ENCODE assay signal across 8 mouse cellular contexts in genomic region chr9:67048483-67049085, GRCm38 (mm10). TPM values are rescaled to one million over a fixed set of nuclear protein-coding genes. Genes with fewer than 3 reads are reported as not detected.
DNase-seq lines count a peak whose midpoint lies in the region; ATAC-seq and TF ChIP-seq lines count a peak whose summit lies in the region.

No protein-coding gene starts in this region.

- intact Hi-C loops in heart, adult 2 months (cut with DNase I), result loop anchor here (2.0 kb wide), 1 partner anchor 108 kb away; no protein-coding TSS in a partner anchor

- H3K9me3 ChIP-seq in ES-Bruce4 (replicated peaks; ENCODE audit: control insufficient read depth, insufficient read depth, low read length, poor library complexity, severe bottlenecking), result no peaks in the 10 kb centered on the region
- H3K9me3 ChIP-seq in heart, embryonic 14.5 days (ENCODE audit: control insufficient read depth, low read length), result no peaks in the 10 kb centered on the region
- H3K9me3 ChIP-seq in liver, embryonic 16.5 days (replicated peaks; ENCODE audit: control insufficient read depth, low read length), result no peaks in the 10 kb centered on the region

- no peak for ATAC-seq in heart, embryonic 14.5 days (ENCODE audit: insufficient number of reproducible peaks, insufficient read depth, low FRiP score, low read depth)
- no peak for ATAC-seq in liver, embryonic 16.5 days (ENCODE audit: low read depth)
- no peak for ATAC-seq in erythroid progenitor cell, adult 5-6 weeks (replicated peaks; ENCODE audit: low FRiP score, poor library complexity, severe bottlenecking)

- under 1% methylated on average over 26 of the region's 26 CpGs for WGBS in heart, adult 2 months
- WGBS in heart, embryonic 14.5 days, result under 1% methylated on average over 26 of the region's 26 CpGs
- WGBS in liver, embryonic 16.5 days (ENCODE audit: insufficient replicate concordance), result under 1% methylated on average over 26 of the region's 26 CpGs

- H3K27ac ChIP-seq in heart, adult 2 months, result peak overlapping the region; percentile 96
- H3K27ac ChIP-seq in ES-Bruce4 (ENCODE audit: insufficient read depth, low read length), result no peak overlapping the region
- H3K27ac ChIP-seq in heart, embryonic 14.5 days (replicated peaks in 1 of 2; ENCODE audit: control insufficient read depth in 1 of 2, insufficient read depth in 1 of 2, low read depth in 2 of 2, low read length in 2 of 2), result peak overlapping the region; percentile 94 to 99
- H3K27ac ChIP-seq in liver, embryonic 16.5 days (ENCODE audit: low read length), result no peak overlapping the region

- 0 out of 2 replicates have a peak, but pooled peaks cover 2% of the 10 kb centered on the region for H3K79me2 ChIP-seq in heart, adult 2 months (replicated peaks; ENCODE audit: control insufficient read depth, insufficient read depth, low read length)

- no peak for TF ChIP-seq EP300 in heart, adult 2 months (IDR thresholded peaks at IDR 0.05; ENCODE audit: insufficient read depth, low read depth, low read length)
- TF ChIP-seq EP300 in ES-Bruce4 (IDR thresholded peaks at IDR 0.05; ENCODE audit: insufficient read depth, low read depth, low read length), result no peak

- H3K4me3 ChIP-seq in heart, adult 2 months, result peak overlapping the region; percentile 86
- H3K4me3 ChIP-seq in ES-Bruce4 (ENCODE audit: low read depth, low read length), result peak overlapping the region; percentile 78
- peak overlapping the region; percentile 84 to 92 for H3K4me3 ChIP-seq in heart, embryonic 14.5 days (ENCODE audit: control insufficient read depth in 1 of 2, insufficient read depth in 1 of 2, low read depth in 1 of 2, low read length in 2 of 2)
- peak overlapping the region; percentile 50 for H3K4me3 ChIP-seq in liver, embryonic 16.5 days (ENCODE audit: low read depth, low read length)

- H3K9ac ChIP-seq in heart, adult 2 months (ENCODE audit: low read depth, low read length), result peak overlapping the region; percentile 97
- H3K9ac ChIP-seq in ES-Bruce4 (ENCODE audit: low read depth, poor library complexity, severe bottlenecking), result peak overlapping the region; percentile 61
- peak overlapping the region; percentile 99 for H3K9ac ChIP-seq in heart, embryonic 14.5 days (ENCODE audit: low read length)
- peak overlapping the region; percentile 29 for H3K9ac ChIP-seq in liver, embryonic 16.5 days (ENCODE audit: low read depth, low read length)

- no peaks in the 10 kb centered on the region for H3K4me1 ChIP-seq in heart, adult 2 months (ENCODE audit: control insufficient read depth, insufficient read depth, low read length)
- no peaks in the 10 kb centered on the region for H3K4me1 ChIP-seq in ES-Bruce4 (ENCODE audit: control insufficient read depth, insufficient read depth, low read length)
- H3K4me1 ChIP-seq in heart, embryonic 14.5 days (ENCODE audit: control insufficient read depth in 2 of 2, insufficient read depth in 2 of 2, low read length in 2 of 2), result peaks cover 4 to 16% of the 10 kb centered on the region in 2 experiments; a peak in 3 of 4 replicates
- H3K4me1 ChIP-seq in liver, embryonic 16.5 days (ENCODE audit: control insufficient read depth, low read depth, low read length), result peaks cover 7% of the 10 kb centered on the region

- TF ChIP-seq CTCF in heart, adult 2 months (IDR thresholded peaks at IDR 0.05), result no peak
- TF ChIP-seq CTCF in ES-Bruce4 (IDR thresholded peaks at IDR 0.05; ENCODE audit: low read depth, low read length), result no peak

- no peak for TF ChIP-seq POLR2A in heart, adult 2 months (IDR thresholded peaks at IDR 0.05; ENCODE audit: insufficient read depth, low read depth, low read length)
- no peak for TF ChIP-seq POLR2A in ES-Bruce4 (IDR thresholded peaks at IDR 0.05; ENCODE audit: insufficient read depth, low read length)

- DNase-seq in heart, adult 2 months, result no peak
- DNase-seq in heart, postnatal 4 days, result no peak
- DNase-seq in Muller cell, postnatal 12 days (ENCODE audit: inconsistent ontology term), result no peak
- DNase-seq in left cerebral cortex, adult 11 months (ENCODE audit: low spot score), result no peak

- H3K4me2 ChIP-seq in heart, embryonic 14.5 days (ENCODE audit: low read length), result peak overlapping the region; percentile 93
- peak overlapping the region; percentile 63 for H3K4me2 ChIP-seq in liver, embryonic 16.5 days (ENCODE audit: low read depth, low read length)

- peaks cover 8% of the 10 kb centered on the region for H3K36me3 ChIP-seq in heart, adult 2 months (ENCODE audit: control insufficient read depth, insufficient read depth, low read length)
- H3K36me3 ChIP-seq in ES-Bruce4 (ENCODE audit: control insufficient read depth, insufficient read depth, low read length, poor library complexity, severe bottlenecking), result no peaks in the 10 kb centered on the region
- H3K36me3 ChIP-seq in heart, embryonic 14.5 days (ENCODE audit: control insufficient read depth, insufficient read depth, low read length), result peaks cover 28% of the 10 kb centered on the region
- H3K36me3 ChIP-seq in liver, embryonic 16.5 days (ENCODE audit: control insufficient read depth, insufficient read depth), result no peaks in the 10 kb centered on the region

- peaks cover 2% of the 10 kb centered on the region; the same call in 1 of the 2 replicates for H3K27me3 ChIP-seq in heart, adult 2 months (ENCODE audit: control insufficient read depth, insufficient read depth, low read length)
- no peaks in the 10 kb centered on the region; the same call in 1 of the 2 replicates for H3K27me3 ChIP-seq in ES-Bruce4 (ENCODE audit: control insufficient read depth, insufficient read depth, low read length, poor library complexity, severe bottlenecking)
- H3K27me3 ChIP-seq in heart, embryonic 14.5 days (ENCODE audit: control insufficient read depth, insufficient read depth, low read length), result no peaks in the 10 kb centered on the region
- H3K27me3 ChIP-seq in liver, embryonic 16.5 days (ENCODE audit: control insufficient read depth, insufficient read depth, low read depth, low read length), result peaks cover 71% of the 10 kb centered on the region

RNA-seq across cellular contexts. Expression of gene Tpm1, which starts 0.6 kb away (rescaled TPM):
- total RNA-seq in heart, adult 2 months (2021), result over 10,000 TPM in 1 of 2 experiments, 1,000 to 10,000 TPM in 1; 9,950 to 10,380 TPM
- polyA plus RNA-seq in heart, adult 2 months (2012; rRNA removed), result 5,659 and 10,700 TPM in 2 replicates
- 1,000 to 10,000 TPM; 7,269 to 8,107 TPM for total RNA-seq in heart, postnatal 4 days (2021)
- 1,516 and 1,556 TPM in 2 replicates for polyA plus RNA-seq in ES-Bruce4 (2011; ENCODE audit: insufficient read depth, insufficient read length, low read depth, missing spikeins)
- 5,210 and 5,334 TPM in 2 replicates for polyA plus RNA-seq in heart, embryonic 14.5 days (2014; fragmentation: Nextera tagmentation; extraction: Ambion mirVana)
- 122 and 145 TPM in 2 replicates for polyA plus RNA-seq in liver, embryonic 16.5 days (2015; fragmentation: Nextera tagmentation; extraction: Ambion mirVana)
- 53.7 and 60.2 TPM in 2 replicates for total RNA-seq in erythroid progenitor cell, adult 5-6 weeks (2015; ENCODE audit: low replicate concordance)
- total RNA-seq in erythroid progenitor cell, adult 5-6 weeks (2017; ENCODE audit: low replicate concordance), result 68.7 and 75.5 TPM in 2 replicates

Comparison
In these comparisons a context has a peak if more than half of its experiments do, and no peak if none do; other contexts are left out.
1. H3K27ac ChIP-seq: peak in heart, adult 2 months (single experiment) and heart, embryonic 14.5 days (2 of 2); none in ES-Bruce4 (single experiment) and liver, embryonic 16.5 days (single experiment).
2. H3K9ac ChIP-seq: peak in every context shown above with its lines; median percentile 99 in heart, embryonic 14.5 days; 97 in heart, adult 2 months; 61 in ES-Bruce4; 29 in liver, embryonic 16.5 days.
3. RNA of gene Tpm1, which starts 0.6 kb away (polyA plus RNA-seq): 5,659 to 10,700 TPM in heart, adult 2 months, 5,210 to 5,334 TPM in heart, embryonic 14.5 days and 1,516 to 1,556 TPM in ES-Bruce4; 122 to 145 TPM in liver, embryonic 16.5 days; every median in the first group is over 10 times any median in the second.
4. Peak in every context shown above with its lines, with median percentiles within 50 percentile points of each other: H3K4me3 ChIP-seq.